In the genomic region with DNA sequence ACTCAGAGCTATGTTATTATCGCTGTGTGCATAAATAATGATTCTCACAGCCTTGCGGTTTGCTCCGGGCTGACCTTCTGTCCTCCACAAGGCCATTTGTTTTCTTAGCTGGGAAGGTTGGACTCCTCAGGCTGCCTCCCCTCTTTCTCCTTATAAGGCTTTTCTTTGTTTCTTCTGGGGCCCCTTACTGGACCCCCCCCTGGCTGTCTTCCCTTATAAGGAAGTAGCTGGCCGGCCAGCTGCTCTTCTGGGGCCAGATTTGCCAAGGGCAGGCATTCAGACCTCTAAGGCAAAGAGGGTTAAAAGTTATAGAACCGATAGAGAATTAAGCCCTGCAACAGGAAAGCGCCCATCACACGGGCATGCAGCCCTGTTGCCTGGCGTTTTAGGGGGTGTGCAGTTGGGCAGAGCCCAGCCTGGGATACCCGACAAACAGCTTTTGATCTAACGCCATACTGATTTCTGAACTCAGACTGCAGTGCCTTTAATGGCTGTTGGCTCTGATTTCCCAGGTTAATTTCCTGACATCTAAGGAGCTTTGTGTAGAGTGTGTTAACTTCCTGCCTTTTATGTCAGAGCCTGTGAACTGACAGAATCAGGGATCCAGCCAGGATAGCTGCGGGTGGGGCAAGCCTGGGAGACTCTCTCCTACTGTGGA, we compare ENCODE assay signal across 9 mouse cellular contexts.
DNase-seq lines count a peak whose midpoint lies in the region; ATAC-seq and TF ChIP-seq lines count a peak whose summit lies in the region.
"Had no signal": no experiment of that assay in that cellular context is flagged by ENCODE, and none has a peak within 500 bp of the region (broad histone marks: within the 10 kb centered on the region; RNA-seq: fewer than 3 reads in every experiment).

No protein-coding gene starts in this region.

- DNase-seq in left cerebral cortex, adult 2 months (ENCODE audit: extremely low spot score in 1 of 2, low spot score in 2 of 2), result no peak
- no peak for DNase-seq in left cerebral cortex, postnatal 36 days (ENCODE audit: low spot score in 2 of 2)
- DNase-seq in forelimb bud, embryonic 11.5 days (ENCODE audit: low read depth, low spot score), result peak; percentile 71
- peak; percentile 93 for DNase-seq in midbrain, embryonic 11.5 days (ENCODE audit: low spot score, missing footprints)
- no peak for DNase-seq in frontal cortex, postnatal 14 days (ENCODE audit: low spot score in 2 of 2)
- DNase-seq in left cerebral cortex, postnatal 25 days (ENCODE audit: low spot score in 2 of 2), result no peak
- no peak for DNase-seq in gastrocnemius, adult 8-10 months (ENCODE audit: low spot score in 2 of 2)

- peak overlapping the region; percentile 80 for H3K27ac ChIP-seq in left cerebral cortex, adult 2 months
- peak overlapping the region; percentile 91 for H3K27ac ChIP-seq in kidney, embryonic 15.5 days
- H3K27ac ChIP-seq in midbrain, embryonic 11.5 days (ENCODE audit: low read depth, low read length), result peak overlapping the region; percentile 32; the same call in 1 of the 2 replicates

- H3K4me2 ChIP-seq in kidney, embryonic 15.5 days, result peak overlapping the region; percentile 38
- peak overlapping the region; percentile 16 for H3K4me2 ChIP-seq in midbrain, embryonic 11.5 days

- no peak overlapping the region for H3K9ac ChIP-seq in kidney, embryonic 15.5 days
- H3K9ac ChIP-seq in midbrain, embryonic 11.5 days (ENCODE audit: low read length), result peak overlapping the region; percentile 9

- H3K27me3 ChIP-seq in kidney, embryonic 15.5 days, result no peaks in the 10 kb centered on the region
- no peaks in the 10 kb centered on the region for H3K27me3 ChIP-seq in midbrain, embryonic 11.5 days (ENCODE audit: control insufficient read depth, insufficient read depth, low read length)
- H3K27me3 ChIP-seq: CH12.LX had no signal

- H3K9me3 ChIP-seq in kidney, embryonic 15.5 days (replicated peaks), result no peaks in the 10 kb centered on the region
- no peaks in the 10 kb centered on the region for H3K9me3 ChIP-seq in midbrain, embryonic 11.5 days (ENCODE audit: control insufficient read depth, low read length)

- TF ChIP-seq CTCF in left cerebral cortex, adult 2 months (IDR thresholded peaks at IDR 0.05), result no peak

- intact Hi-C loops in left cerebral cortex, adult 2 months (cut with DNase I), result no loop called here
- intact Hi-C loops in left cerebral cortex, postnatal 36 days (cut with DNase I), result loop anchor here (5.0 kb wide), 1 partner anchor 115 kb away; no protein-coding TSS in a partner anchor
- intact Hi-C loops in left cerebral cortex, postnatal 25 days (cut with DNase I), result loop anchor here (10.0 kb wide), 1 partner anchor 252 kb away; no protein-coding TSS in a partner anchor

- no peak overlapping the region for H3K4me3 ChIP-seq in left cerebral cortex, adult 2 months
- H3K4me3 ChIP-seq in kidney, embryonic 15.5 days (replicated peaks), result no peak overlapping the region
- H3K4me3 ChIP-seq in midbrain, embryonic 11.5 days (ENCODE audit: low read depth, low read length), result no peak overlapping the region

- 2% methylated on average over 11 of the region's 11 CpGs for WGBS in kidney, embryonic 15.5 days
- 6% methylated on average over 11 of the region's 11 CpGs for WGBS in midbrain, embryonic 11.5 days

- no peaks in the 10 kb centered on the region for H3K36me3 ChIP-seq in kidney, embryonic 15.5 days
- H3K36me3 ChIP-seq in midbrain, embryonic 11.5 days (ENCODE audit: control insufficient read depth, insufficient read depth, low read length), result no peaks in the 10 kb centered on the region

- H3K4me1 ChIP-seq in kidney, embryonic 15.5 days, result peaks cover 61% of the 10 kb centered on the region
- peaks cover 20% of the 10 kb centered on the region for H3K4me1 ChIP-seq in midbrain, embryonic 11.5 days (ENCODE audit: control insufficient read depth, insufficient read depth, low read length)

- peak; percentile 78 for ATAC-seq in kidney, embryonic 15.5 days (replicated peaks; ENCODE audit: low FRiP score)
- ATAC-seq in midbrain, embryonic 11.5 days (ENCODE audit: low FRiP score), result 0 out of 2 replicates have a peak, but pooled peaks have one; percentile 28

Comparison
In these comparisons a context has a peak if more than half of its experiments do, and no peak if none do; other contexts are left out.
1. DNase-seq: peak in forelimb bud, embryonic 11.5 days (single experiment) and midbrain, embryonic 11.5 days (single experiment); none in left cerebral cortex, adult 2 months (0 of 2), left cerebral cortex, postnatal 36 days (0 of 2), frontal cortex, postnatal 14 days (0 of 2), left cerebral cortex, postnatal 25 days (0 of 2) and gastrocnemius, adult 8-10 months (0 of 2).
2. H3K27ac ChIP-seq: peak in every context shown above with its lines; median percentile 91 in kidney, embryonic 15.5 days; 80 in left cerebral cortex, adult 2 months; 32 in midbrain, embryonic 11.5 days.